Comparison of ENCODE assay signal across 38 mouse cellular contexts in genomic region chr11:114981866-114982265, GRCm38 (mm10). TPM values are rescaled to one million over a fixed set of nuclear protein-coding genes. Genes with fewer than 3 reads are reported as not detected.
A peak's percentile ranks its signal among the peaks of the same experiment; 100 is the strongest.
DNase-seq lines count a peak whose midpoint lies in the region; TF ChIP-seq lines count a peak whose summit lies in the region.
"Had no signal": no experiment of that assay in that cellular context is flagged by ENCODE, and none has a peak within 500 bp of the region (broad histone marks: within the 10 kb centered on the region; RNA-seq: fewer than 3 reads in every experiment).

No protein-coding gene starts in this region.

- TF ChIP-seq EP300 in heart, adult 2 months (IDR thresholded peaks at IDR 0.05; ENCODE audit: insufficient read depth, low read depth, low read length): no peak

- H3K9ac ChIP-seq in heart, adult 2 months (ENCODE audit: low read depth, low read length): no peak overlapping the region
- H3K9ac ChIP-seq: embryonic facial prominence, embryonic 13.5 days; forebrain, embryonic 15.5 days; hindbrain, embryonic 15.5 days; liver, embryonic 14.5 days; midbrain, embryonic 13.5 days had no signal

- no peaks in the 10 kb centered on the region for H3K4me1 ChIP-seq in heart, adult 2 months (ENCODE audit: control insufficient read depth, insufficient read depth, low read length)
- H3K4me1 ChIP-seq: embryonic facial prominence, embryonic 13.5 days; forebrain, embryonic 10.5 days; forebrain, embryonic 15.5 days; hindbrain, embryonic 10.5 days; hindbrain, embryonic 15.5 days; midbrain, embryonic 13.5 days had no signal

- H3K27ac ChIP-seq in heart, adult 2 months: no peak overlapping the region
- H3K27ac ChIP-seq: embryonic facial prominence, embryonic 13.5 days; forebrain, embryonic 10.5 days; forebrain, embryonic 15.5 days; heart, embryonic 10.5 days; hindbrain, embryonic 10.5 days; hindbrain, embryonic 15.5 days; kidney, postnatal 0 days; liver, embryonic 14.5 days; midbrain, embryonic 13.5 days; stomach, postnatal 0 days had no signal

- no peak overlapping the region for H3K4me3 ChIP-seq in heart, adult 2 months
- H3K4me3 ChIP-seq: embryonic facial prominence, embryonic 13.5 days; forebrain, embryonic 10.5 days; forebrain, embryonic 15.5 days; heart, embryonic 10.5 days; hindbrain, embryonic 10.5 days; hindbrain, embryonic 15.5 days; midbrain, embryonic 13.5 days had no signal

- no peaks in the 10 kb centered on the region for H3K27me3 ChIP-seq in heart, adult 2 months (ENCODE audit: control insufficient read depth, insufficient read depth, low read length)
- H3K27me3 ChIP-seq: embryonic facial prominence, embryonic 13.5 days; forebrain, embryonic 15.5 days; hindbrain, embryonic 15.5 days; midbrain, embryonic 13.5 days had no signal

- no peak for TF ChIP-seq CTCF in heart, adult 2 months (IDR thresholded peaks at IDR 0.05)

- no peaks in the 10 kb centered on the region for H3K79me2 ChIP-seq in heart, adult 2 months (replicated peaks; ENCODE audit: control insufficient read depth, insufficient read depth, low read length)

- DNase-seq in heart, postnatal 4 days: peak; percentile 8
- DNase-seq in heart, adult 2 months: no peak
- peak; percentile 18 to 23 for DNase-seq in right cerebral cortex, adult 2 months (ENCODE audit: low spot score in 2 of 2)
- DNase-seq in right cerebral cortex, postnatal 10 days (ENCODE audit: low spot score in 2 of 2): no peak
- peak; percentile 88 for DNase-seq in adipocyte (ENCODE audit: low spot score)
- DNase-seq in kidney, adult 11 months: no peak
- no peak for DNase-seq in adrenal gland, postnatal 36 days
- DNase-seq: adrenal gland, postnatal 25 days; cerebellum, adult 9-11 months; kidney, adult 18-20 months; kidney, postnatal 4 days; layer of hippocampus, postnatal 36 days; liver; lung, adult 2 months; lung, postnatal 10 days; right cerebral cortex, postnatal 4 days; thymus, adult 2 months; thymus, postnatal 36 days had no signal

- no peak for TF ChIP-seq POLR2A in heart, adult 2 months (IDR thresholded peaks at IDR 0.05; ENCODE audit: insufficient read depth, low read depth, low read length)

- WGBS in heart, adult 2 months: 51% methylated on average over 4 of the region's 4 CpGs

- intact Hi-C loops in heart, adult 2 months (cut with DNase I): no loop called here

- H3K36me3 ChIP-seq in heart, adult 2 months (ENCODE audit: control insufficient read depth, insufficient read depth, low read length): no peaks in the 10 kb centered on the region
- H3K36me3 ChIP-seq: embryonic facial prominence, embryonic 13.5 days; forebrain, embryonic 10.5 days; forebrain, embryonic 15.5 days; G1E; heart, embryonic 10.5 days; hindbrain, embryonic 10.5 days; hindbrain, embryonic 15.5 days; midbrain, embryonic 13.5 days had no signal

RNA-seq across cellular contexts. Expression of gene Cd300ld, which starts 7.9 kb away (rescaled TPM):
- total RNA-seq in heart, postnatal 4 days (2021): under 1 TPM; 0.29 to 0.41 TPM
- 1 to 10 TPM; 1.7 to 1.8 TPM for total RNA-seq in heart, adult 2 months (2021)
- polyA plus RNA-seq in heart, adult 2 months (2012; rRNA removed): 3.0 and 5.1 TPM in 2 replicates
- total RNA-seq in adrenal gland, postnatal 36 days (2021): 1 to 10 TPM; 1.1 TPM
- total RNA-seq: megakaryocyte-erythroid progenitor cell, adult 5-6 weeks had no signal
- polyA plus RNA-seq: G1E; heart, embryonic 10.5 days; hindbrain, embryonic 15.5 days; midbrain, embryonic 13.5 days; neural tube, embryonic 14.5 days had no signal

RNA-seq across cellular contexts. Expression of gene Cd300c, which starts 12.9 kb away (rescaled TPM):
- not detected for total RNA-seq in heart, postnatal 4 days (2021)
- total RNA-seq in heart, adult 2 months (2021): not detected
- not detected in 2 replicates for polyA plus RNA-seq in heart, adult 2 months (2012; rRNA removed)
- total RNA-seq in adrenal gland, postnatal 36 days (2021): not detected
- total RNA-seq: adrenal gland, adult 18-20 months; adrenal gland, postnatal 25 days; common myeloid progenitor, adult 5-6 weeks; G1E; gastrocnemius, adult 8-10 months; layer of hippocampus, postnatal 36 days; left cerebral cortex, postnatal 10 days; megakaryocyte-erythroid progenitor cell, adult 5-6 weeks had no signal
- polyA plus RNA-seq: embryonic facial prominence, embryonic 13.5 days; forebrain, embryonic 10.5 days; forebrain, embryonic 15.5 days; G1E; heart, embryonic 10.5 days; heart, embryonic 16.5 days; hindbrain, embryonic 10.5 days; hindbrain, embryonic 15.5 days; inflammation-experienced regulatory T-cells, adult 6 months; kidney, postnatal 0 days; limb, embryonic 11.5 days; liver, embryonic 14.5 days; midbrain, embryonic 13.5 days; neural tube, embryonic 14.5 days; stomach, postnatal 0 days had no signal

RNA-seq across cellular contexts. Expression of gene Cd300c2, which starts 19.8 kb away (rescaled TPM):
- total RNA-seq in heart, postnatal 4 days (2021): 1 to 10 TPM in 1 of 2 experiments, under 1 TPM in 1; 0.97 to 1.1 TPM
- 1 to 10 TPM; 1.5 to 2.1 TPM for total RNA-seq in heart, adult 2 months (2021)
- polyA plus RNA-seq in heart, adult 2 months (2012; rRNA removed): 2.0 and 2.2 TPM in 2 replicates
- 1 to 10 TPM; 3.0 to 5.5 TPM for total RNA-seq in adrenal gland, postnatal 36 days (2021)
- total RNA-seq: megakaryocyte-erythroid progenitor cell, adult 5-6 weeks had no signal
- polyA plus RNA-seq: G1E had no signal

RNA-seq across cellular contexts. Expression of gene Cd300ld2, which starts 34.1 kb away (rescaled TPM):
- not detected for total RNA-seq in heart, postnatal 4 days (2021)
- total RNA-seq in heart, adult 2 months (2021): not detected
- 0.37 TPM in 1 of 2 replicates, not detected in the other for polyA plus RNA-seq in heart, adult 2 months (2012; rRNA removed)
- not detected for total RNA-seq in adrenal gland, postnatal 36 days (2021)
- total RNA-seq: adrenal gland, adult 18-20 months; adrenal gland, postnatal 25 days; common myeloid progenitor, adult 5-6 weeks; gastrocnemius, adult 8-10 months; layer of hippocampus, postnatal 36 days; left cerebral cortex, postnatal 10 days; megakaryocyte-erythroid progenitor cell, adult 5-6 weeks had no signal
- polyA plus RNA-seq: embryonic facial prominence, embryonic 13.5 days; forebrain, embryonic 10.5 days; forebrain, embryonic 15.5 days; G1E; heart, embryonic 10.5 days; heart, embryonic 16.5 days; hindbrain, embryonic 10.5 days; hindbrain, embryonic 15.5 days; inflammation-experienced regulatory T-cells, adult 6 months; kidney, postnatal 0 days; limb, embryonic 11.5 days; liver, embryonic 14.5 days; midbrain, embryonic 13.5 days; neural tube, embryonic 14.5 days; stomach, postnatal 0 days had no signal

RNA-seq across cellular contexts. Expression of gene Cd300ld4, which starts 44.9 kb away (rescaled TPM):
- total RNA-seq in heart, postnatal 4 days (2021): not detected
- total RNA-seq in heart, adult 2 months (2021): 1 to 10 TPM in 1 of 2 experiments, under 1 TPM in 1; 0.52 to 1.1 TPM
- polyA plus RNA-seq in heart, adult 2 months (2012; rRNA removed): 0.47 and 3.9 TPM in 2 replicates
- under 1 TPM in 1 of 2 experiments, not detected in 1; 0.63 TPM for total RNA-seq in adrenal gland, postnatal 36 days (2021)
- total RNA-seq: adrenal gland, postnatal 25 days; common myeloid progenitor, adult 5-6 weeks; G1E had no signal
- polyA plus RNA-seq: embryonic facial prominence, embryonic 13.5 days; forebrain, embryonic 10.5 days; forebrain, embryonic 15.5 days; G1E; heart, embryonic 10.5 days; heart, embryonic 16.5 days; hindbrain, embryonic 10.5 days; hindbrain, embryonic 15.5 days; inflammation-experienced regulatory T-cells, adult 6 months; kidney, postnatal 0 days; limb, embryonic 11.5 days; midbrain, embryonic 13.5 days; neural tube, embryonic 14.5 days; stomach, postnatal 0 days had no signal

Comparison
In these comparisons a context has a peak if more than half of its experiments do, and no peak if none do; other contexts are left out.
1. DNase-seq: peak in heart, postnatal 4 days (single experiment), right cerebral cortex, adult 2 months (2 of 2) and adipocyte (single experiment); none in heart, adult 2 months (0 of 2), right cerebral cortex, postnatal 10 days (0 of 2), kidney, adult 11 months (single experiment) and adrenal gland, postnatal 36 days (0 of 2).